Mouse (Mus musculus): Measurements from ENCODE around the gene Agtrap.

DNA sequence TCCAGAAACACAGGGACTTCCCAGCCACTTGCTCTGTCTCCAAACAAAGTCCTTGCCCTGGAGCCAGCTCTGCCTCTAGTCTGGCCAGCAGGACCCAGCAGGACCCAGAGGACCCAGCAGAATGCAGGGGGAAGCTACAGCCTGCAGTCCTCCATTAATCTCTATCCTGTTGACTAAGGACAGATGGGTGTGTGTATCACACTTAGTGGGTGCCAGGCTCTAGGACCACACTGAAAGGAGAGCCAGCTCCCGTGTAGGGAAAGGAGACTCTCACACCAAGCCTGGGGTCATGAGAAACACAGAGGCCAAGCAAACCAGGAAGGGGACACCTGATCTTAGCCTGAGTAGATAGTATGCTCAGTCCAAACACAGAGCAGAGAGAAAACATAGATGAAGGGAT lies 40.4 kb upstream of the Agtrap start:
- no peak for TF ChIP-seq CTCF (IDR thresholded peaks at IDR 0.05; ENCODE audit: low read depth, low read length)
- no peak for TF ChIP-seq POLR2A (IDR thresholded peaks at IDR 0.05; ENCODE audit: borderline replicate concordance, low read depth, low read length)
